Mouse (Mus musculus) frontal cortex, adult (tissue): ENCODE results near the gene Dgcr2.

ENCODE experiments used
- ATAC-seq: cut with Nextera tagmentation; 2 replicates; pipeline ENCODE4 v1.9.2; 2017; ENCODE audit warnings: mild to moderate bottlenecking, moderate library complexity, mixed read lengths; ENCODE audit not compliant: low TSS enrichment

Gene Dgcr2

DNA sequence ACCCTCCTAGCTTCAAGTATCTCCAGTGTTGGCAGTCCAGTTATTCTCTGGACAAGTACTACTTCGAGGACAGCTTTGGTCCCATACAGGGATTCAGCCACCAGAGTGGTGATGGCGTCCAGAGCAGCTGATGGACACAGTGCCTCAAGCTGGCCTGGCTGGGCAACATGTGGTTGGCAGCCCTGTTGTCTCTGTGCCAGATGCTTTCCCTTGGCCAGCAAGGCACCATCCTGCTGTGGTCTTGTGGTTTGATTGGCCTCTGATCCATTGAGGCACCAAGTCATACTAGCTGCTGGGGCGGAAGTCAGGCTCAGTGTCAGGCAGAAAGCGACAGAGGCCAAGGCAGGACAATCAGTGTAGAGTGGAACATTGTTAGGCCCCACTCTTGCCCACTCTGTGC is 89.2 kb downstream of the Dgcr2 start:
- ATAC-seq: no peak

DNA sequence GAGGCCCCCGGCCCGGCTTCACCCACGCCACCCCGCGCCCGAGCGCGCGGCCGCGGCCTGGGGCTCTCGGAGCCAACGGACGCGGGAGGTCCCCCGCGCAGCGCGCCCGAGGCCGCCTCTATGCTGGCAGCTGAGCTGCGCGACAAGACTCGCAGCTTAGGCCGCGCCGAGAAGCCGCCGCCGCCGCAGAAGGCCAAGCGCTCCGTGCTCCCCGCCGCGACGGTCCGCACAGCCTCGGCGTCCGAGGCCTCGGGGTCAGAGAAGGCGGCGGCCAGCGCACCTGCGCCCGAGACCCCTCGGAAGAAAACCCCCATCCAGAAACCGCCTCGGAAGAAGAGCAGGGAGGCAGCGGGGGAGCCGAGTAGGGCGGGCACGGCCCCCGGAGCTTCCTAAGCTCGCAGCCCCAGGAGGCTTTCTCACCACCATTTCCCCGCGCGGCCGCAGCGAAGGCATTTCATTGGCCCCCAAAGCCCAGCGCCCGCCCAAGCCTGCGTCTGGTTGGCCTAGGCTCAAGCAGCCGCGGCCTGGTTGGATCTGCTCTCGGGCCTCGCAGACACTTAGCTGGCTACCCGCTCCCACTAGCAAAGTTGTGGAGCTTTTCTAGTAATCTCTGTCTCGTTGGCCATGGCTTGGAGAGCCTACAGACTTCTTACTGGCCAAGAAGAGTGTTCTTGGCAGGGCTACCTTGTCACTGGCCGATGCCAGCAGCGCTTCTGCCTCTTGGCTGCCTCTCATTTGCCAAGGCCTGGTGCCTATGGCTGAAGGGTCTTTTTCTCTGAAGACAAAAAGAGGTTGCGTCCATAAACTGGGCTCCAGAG is 91.0 kb downstream of the Dgcr2 start:
- ATAC-seq: peak; percentile 88

DNA sequence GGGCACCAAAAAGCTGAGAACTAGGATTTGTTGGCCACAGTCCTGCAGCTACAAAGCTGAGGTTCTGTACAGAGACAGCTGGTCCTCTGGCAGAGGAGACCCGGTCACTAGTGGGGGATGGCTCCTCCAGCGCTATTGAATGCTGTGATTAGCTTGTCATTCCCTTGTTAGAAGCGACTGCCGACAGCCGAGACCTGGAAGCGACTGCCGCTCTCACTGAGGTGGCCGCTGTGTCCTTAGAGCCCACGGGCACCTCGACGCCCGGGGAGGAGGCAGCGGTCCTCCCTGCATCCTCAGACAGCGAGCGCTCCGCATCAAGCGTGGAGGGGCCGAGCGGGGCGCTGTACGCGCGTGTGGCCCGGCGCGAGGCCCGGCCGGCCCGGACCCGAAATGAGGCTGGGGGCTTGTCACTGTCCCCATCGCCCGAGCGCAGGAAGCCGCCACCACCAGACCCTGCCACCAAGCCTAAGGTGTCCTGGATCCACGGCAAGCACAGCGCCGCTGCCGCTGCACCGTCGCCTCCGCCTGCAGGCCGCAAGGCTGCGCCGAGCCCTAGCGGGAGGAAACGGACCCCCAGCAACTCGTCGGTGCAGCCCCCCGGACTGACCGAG is 91.7 kb downstream of the Dgcr2 start:
- no peak for ATAC-seq

GRCm38 (mm10) chr16:17804982-17805381 is 93.4 kb downstream of the Dgcr2 start:
- no peak for ATAC-seq

DNA sequence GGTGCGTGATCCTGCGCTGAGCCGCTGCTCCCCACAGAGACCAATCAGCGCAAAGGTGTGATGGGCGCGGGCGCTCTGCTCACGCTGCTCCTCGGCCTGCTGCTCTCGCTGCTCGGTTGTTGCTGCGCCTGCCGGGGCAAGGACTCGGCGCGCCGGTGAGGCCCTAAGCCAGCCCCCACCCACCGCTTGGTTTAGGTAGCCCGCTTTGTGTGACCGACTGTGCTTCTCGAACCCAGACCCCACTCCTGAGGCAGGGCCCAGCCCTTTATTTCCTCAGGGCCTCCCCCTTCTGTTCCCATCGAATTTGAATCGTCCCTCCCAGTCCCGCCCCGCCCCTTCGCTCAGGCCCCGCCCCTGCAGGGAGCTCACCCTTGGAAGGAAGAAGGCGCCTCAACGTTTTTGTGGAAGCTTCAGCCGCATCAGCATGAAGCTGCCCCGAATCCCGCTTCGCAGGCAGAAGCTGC is 93.9 kb downstream of the Dgcr2 start:
- ATAC-seq: no peak

- ATAC-seq: no peak
Observed at GRCm38 (mm10) chr16:17803675-17804448, 94.5 kb downstream of the Dgcr2 start.

DNA sequence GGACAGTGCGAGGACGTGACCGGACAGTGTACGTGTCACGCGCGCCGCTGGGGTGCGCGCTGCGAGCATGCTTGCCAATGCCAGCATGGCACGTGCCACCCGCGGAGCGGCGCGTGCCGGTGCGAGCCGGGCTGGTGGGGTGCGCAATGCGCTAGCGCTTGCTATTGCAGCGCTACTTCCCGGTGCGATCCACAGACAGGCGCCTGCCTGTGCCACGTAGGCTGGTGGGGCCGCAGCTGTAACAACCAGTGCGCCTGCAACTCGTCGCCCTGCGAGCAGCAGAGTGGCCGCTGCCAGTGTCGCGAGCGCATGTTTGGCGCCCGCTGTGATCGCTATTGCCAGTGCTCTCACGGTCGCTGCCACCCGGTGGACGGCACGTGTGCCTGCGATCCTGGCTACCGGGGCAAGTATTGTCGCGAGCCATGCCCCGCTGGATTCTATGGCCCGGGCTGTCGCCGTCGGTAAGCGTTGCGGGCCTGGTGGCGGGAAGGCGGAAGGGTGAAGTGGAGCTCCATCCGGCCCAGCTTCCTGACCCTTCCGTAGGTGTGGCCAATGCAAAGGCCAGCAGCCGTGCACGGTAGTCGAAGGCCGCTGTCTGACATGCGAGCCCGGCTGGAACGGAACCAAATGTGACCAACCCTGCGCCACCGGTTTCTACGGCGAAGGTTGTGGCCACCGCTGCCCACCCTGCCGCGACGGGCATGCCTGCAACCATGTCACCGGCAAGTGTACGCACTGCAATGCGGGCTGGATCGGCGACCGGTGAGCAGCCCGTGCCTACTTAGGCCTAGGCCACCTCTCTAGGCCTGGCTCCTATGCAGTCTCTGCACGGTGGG is 95.3 kb downstream of the Dgcr2 start:
- peak; percentile 17; the same call in 1 of the 2 replicates for ATAC-seq

- ATAC-seq: no peak
Observed at GRCm38 (mm10) chr16:17802456-17802838, 95.9 kb downstream of the Dgcr2 start.

GRCm38 (mm10) chr16:17801777-17802455 is 96.4 kb downstream of the Dgcr2 start:
- ATAC-seq: no peak

DNA sequence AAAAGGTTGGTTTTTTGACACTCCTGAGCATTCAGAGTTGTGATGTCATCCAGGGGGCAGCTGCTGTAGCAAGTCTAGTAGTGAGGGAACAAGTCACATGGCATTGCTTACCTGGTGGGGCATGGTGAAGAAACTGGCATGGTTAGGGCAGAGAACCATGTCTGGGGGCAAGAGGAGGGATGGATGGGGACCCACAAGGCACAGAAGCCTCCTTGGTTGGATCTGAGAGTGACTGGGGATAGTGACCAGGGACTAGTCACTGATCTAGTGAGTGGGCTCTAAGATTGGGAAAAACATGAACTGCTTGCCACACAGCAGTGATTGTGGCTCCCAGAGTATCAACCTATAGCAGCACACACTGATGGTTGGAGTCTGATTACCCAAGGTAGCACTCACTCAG is 98.8 kb downstream of the Dgcr2 start:
- ATAC-seq: no peak

DNA sequence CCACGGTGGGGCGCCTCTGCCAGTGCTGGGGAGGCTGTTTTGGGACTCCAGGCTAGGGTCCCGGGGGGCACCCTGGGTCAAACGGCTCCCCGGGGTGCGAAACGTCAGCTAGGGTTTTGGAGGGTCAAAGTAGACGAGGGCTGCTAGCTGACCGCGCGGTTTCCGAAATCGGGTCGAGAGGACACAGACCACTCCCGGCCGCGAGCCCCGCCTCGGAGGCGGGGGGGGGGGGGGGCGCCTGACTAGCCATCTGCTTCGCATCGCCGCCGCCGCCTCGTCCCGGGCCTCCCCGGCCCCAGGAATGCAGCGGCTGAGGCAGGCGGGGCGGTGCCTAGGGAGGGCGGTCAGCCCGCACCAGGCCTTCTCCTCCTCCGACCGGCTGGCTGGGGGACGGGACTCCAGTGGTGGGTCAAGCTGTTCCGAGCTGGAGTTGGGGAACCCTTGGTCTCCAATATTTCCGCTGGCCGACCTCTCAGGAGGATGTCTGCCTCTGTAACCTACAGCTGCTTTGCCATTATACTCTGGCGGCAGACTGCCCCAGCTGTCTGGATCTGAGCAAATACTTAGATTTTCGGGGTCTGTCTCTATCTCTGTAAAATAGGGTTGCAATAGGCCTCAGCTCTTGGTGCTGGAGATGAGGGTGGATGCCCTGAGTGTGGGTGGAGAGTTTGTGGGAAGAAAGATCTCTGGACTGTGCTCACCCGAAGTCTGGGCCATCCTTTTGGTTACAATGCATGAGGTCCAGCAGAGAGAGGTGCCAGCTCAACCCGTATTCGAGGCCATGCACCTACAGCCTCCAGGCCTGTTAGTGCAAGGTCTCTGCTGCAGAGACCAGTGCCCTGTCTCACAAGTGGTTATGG is 99.8 kb downstream of the Dgcr2 start:
- no peak for ATAC-seq

DNA sequence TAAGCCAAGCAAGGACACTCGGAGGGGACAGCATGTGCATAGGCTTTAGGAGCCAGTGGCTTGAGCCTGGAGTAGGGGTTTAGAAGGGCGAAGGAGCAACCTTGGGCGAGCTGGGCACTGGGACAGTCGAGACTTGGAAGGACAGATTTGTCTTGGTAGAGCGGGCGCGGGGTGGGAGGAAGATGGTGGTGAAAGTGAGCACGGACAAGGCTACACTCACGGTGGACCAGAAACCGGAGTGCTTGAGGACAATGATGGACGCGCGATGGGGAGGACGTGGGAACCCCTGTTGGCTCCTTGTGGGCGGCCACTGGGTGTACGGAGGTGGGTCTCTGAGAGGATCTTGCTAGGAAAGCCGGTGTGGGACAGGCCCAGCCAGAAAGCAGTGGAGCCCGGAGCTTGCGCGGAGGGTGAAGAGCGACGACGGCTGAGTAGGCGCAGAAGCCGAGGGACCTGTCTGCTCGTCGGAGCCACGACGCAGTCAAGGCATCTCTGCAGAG is 100.5 kb downstream of the Dgcr2 start:
- no peak for ATAC-seq

DNA sequence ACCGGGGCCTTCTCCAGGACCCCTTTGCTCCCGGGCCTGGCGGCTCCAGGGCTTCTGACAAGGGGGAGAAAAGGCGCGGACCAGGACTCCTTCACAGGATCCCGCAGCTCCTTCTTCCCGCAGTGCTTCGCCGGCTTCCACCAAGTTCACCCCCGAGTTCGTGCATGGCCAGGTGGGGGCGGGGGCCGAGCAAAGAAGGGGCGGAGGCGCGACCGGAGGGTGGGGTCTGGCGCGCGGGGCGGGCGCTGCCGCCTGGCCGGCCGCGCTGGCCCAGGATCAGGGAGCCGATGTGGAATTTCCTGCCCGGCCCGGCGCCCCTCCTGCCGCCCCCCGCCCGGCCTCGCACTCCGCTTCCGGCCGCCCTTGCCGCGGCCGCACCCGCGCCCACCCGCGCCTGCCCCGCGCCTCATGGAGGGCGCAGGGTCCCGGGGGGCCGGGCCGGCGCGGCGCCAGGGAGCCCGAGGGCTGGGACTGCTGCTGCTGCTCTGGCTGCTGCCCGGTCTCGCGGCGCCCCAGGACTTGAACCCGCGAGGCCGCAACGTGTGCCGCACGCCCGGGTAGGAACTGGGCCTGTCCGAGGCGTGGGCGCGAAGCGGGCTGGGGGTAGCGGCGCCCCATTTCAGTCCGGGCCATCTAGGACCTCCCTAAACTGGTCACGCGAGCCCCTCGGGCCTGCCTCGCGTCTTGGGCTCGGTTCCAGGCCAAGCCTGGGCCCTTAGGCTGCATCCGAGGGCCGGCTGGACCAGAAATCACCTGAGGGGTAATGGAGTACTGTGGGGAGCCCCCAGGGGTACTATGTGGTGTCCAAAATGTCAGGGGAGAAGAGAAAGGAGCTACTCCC is 101.2 kb downstream of the Dgcr2 start, which contains the start of gene Scarf2:
Gene Scarf2 (plus strand): TSS at position 312 of the 841 bp plus-strand sequence.
- no peak for ATAC-seq

DNA sequence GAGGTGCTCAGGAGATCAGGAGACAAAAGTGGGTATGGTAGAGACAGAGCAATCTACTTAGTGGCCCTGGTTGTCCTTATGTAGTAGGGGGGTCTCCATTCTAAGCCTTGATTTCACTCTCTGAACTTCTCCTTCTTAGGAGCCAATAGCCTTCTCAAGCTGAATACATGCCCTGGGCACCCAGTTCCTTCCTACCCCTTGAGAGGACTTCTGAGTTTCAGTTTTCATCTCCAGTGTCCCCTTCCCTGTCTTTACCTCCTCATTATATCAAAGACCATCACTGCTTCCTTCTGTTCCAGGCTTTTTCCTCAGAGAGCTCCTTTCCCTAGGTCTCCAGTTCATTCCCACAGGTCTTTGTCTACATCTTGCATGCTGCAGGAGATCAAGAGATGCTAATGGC is 101.8 kb downstream of the Dgcr2 start:
- no peak for ATAC-seq

DNA sequence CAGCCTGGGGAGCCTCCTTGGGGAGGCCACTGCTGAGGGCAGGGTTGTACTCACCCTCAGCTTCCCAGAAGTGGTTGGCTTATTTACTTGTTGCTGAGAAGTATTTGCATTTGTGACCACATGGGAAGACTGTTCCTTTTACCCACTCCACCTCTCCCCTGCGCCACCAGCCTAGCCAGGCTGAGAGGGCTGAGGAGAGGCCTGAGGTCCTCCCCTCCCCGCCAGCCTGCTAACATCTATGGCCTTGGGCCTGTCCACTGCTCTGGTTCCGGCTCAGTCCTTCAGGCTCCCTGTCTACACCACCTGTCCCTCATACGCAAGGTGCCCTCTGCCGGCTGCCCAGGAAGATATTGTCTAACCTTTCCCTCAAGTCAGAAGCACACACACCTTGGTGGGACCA is 102.7 kb downstream of the Dgcr2 start:
- no peak for ATAC-seq

GRCm38 (mm10) chr16:17794047-17794446 is 104.3 kb downstream of the Dgcr2 start:
- ATAC-seq: peak; percentile 72; the same call in 1 of the 2 replicates

DNA sequence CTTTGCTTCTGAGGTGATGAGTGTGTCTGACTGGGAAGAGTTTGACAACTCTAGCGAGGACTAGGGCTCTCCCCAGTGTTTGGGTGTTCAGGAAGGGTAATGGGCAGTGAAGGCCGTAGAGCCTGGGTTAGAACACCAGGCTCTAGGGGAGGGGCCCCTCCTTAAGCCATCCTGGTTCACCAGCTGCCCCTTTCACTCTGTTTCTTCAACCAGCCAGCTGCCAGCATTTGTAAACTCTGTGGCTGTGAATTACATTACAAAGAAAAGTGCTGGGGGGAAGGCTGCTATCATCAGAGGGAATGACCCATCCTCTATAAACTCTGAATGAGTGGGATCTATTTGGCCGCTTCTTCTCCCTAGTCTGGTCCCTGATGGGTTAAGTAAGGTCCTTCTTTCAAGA is 105.6 kb downstream of the Dgcr2 start:
- no peak for ATAC-seq
